Mouse (Mus musculus) small intestine, adult 10 weeks (tissue): ENCODE results near the gene Syp. TPM values are rescaled to one million over a fixed set of nuclear protein-coding genes. Genes with fewer than 3 reads are reported as not detected.

ENCODE experiments used
- polyA plus RNA-seq: library from polyadenylated mRNA; stranded (reverse); fragments of 350-450 nt; fragmentation: Illumina TruSeq; extraction: RNeasy Lipid Tissue Mini Kit (QIAGEN cat#74804); gene quantifications from one replicate; pipeline ENCODE4 v1.2.3, GENCODE M21; 2014; ENCODE audit warnings: low replicate concordance

Syp gene
- 0.63 TPM for polyA plus RNA-seq

GRCm38 (mm10) chrX:7638401-7639091 is at the start of gene Syp:
Gene Syp (plus strand): TSS chrX:7638471.

DNA sequence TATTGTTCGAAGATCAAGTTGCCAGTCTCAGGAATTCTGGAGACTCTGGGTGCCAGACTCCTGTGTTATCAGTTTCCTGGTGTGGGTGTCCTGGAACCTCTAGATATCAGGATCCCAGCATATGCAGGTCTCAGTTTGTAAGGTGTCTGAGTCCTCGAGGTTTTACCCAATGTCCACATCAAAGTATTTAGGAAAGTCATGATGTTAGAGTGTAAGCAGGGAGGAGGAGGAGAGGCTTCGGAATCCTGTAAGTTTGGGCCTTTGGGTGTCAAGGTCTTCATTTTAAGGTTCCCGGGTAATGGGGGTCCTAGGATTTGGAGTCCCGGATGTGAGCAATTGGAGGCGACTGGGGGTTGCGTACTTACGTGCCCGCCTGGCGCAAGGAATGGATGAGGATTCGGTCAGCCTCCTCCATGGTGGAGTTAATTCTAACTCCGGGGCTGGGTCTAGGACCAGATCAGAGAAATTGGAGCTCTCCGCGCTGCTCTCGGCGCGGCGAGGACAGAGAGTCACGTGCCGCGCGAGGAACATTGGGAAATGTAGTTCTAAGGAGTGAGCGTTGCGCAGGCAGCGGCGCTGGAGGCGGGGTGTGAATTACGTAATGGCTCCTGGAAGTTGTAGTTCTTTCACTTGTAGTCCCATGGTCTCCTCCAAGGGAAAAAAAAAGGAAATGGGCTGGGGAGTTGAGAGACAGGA is 33.2 kb upstream of the Syp start, which contains the start of gene Ccdc22:
TSS of gene Ccdc22 (minus strand) at position 639 of the 696 bp plus-strand sequence.

GRCm38 (mm10) chrX:7606783-7607182 is 31.5 kb upstream of the Syp start, which contains the start of gene Cacna1f:
Gene Cacna1f (plus strand): TSS chrX:7607083.

DNA sequence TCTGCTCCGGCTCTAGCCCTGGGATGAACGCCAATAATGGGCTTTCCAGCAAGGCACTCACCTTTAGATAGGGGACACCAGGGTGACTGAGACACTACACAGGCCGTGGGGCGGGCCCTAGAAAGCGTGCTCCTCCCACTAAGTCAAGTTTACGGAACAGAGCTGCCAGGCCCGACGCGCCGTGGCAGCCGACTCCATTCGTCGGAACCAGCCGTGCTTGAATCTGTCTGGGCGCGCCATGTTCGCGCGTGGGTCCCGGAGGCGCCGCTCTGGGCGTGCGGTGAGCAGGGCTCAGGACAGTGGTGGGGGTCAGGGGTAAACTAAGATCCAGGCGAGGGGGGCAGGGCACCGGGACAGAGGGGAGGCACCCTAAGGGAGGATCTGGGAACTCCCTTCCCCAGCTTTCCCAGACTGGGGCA is 19.0 kb downstream of the Syp start, which contains the start of gene Prickle3:
TSS of gene Prickle3 (plus strand) at position 40 of the 419 bp plus-strand sequence.

DNA sequence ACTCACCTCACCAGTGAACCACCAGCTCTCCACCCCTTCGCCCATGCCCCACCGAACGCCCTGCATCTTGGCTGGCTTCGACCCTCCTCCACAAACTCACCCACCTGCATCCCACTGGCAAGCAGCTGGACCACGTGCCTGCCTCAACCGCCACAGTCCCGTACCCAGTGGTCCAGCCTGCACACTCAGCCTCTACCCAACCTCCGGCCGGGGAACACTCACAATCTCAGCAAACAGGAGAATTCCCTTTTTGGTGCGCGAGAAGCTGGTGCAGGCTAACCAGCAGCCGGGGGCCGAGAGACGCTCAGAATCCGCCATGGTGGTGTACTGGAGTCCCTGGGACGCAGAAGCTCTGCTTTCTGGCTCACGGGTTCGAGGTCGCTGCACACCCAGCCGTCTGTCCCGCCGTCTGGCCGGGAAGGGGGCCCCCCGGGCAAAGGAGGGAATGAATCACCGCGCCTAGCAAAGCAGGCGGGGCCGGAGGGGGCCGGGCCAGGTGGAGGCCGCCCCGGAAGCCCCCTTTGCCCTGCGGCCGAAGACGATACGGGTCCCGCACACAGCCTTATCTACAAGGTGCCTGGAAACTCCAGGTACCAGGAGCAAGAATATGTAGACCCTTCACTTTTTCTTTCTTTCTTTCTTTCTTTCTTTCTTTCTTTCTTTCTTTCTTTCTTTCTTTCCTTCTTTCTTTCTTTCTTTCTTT is 32.8 kb downstream of the Syp start, which contains the start of gene Plp2:
TSS of gene Plp2 (minus strand) at position 470 of the 703 bp plus-strand sequence.

GRCm38 (mm10) chrX:7680864-7681263 is 42.6 kb downstream of the Syp start, which contains the start of gene Magix:
Gene Magix (minus strand): TSS chrX:7681251.

GRCm38 (mm10) chrX:7696954-7697381 is 58.7 kb downstream of the Syp start, which contains the start of gene Gpkow:
Gene Gpkow (plus strand): TSS chrX:7697131.

Other genes starting within 250 kb of the Syp start
- gene Foxp3, start 64.8 kb upstream of the Syp start, polyA plus RNA-seq: not detected
- gene Ppp1r3f, start 64.2 kb upstream of the Syp start, polyA plus RNA-seq: not detected
- 1.1 TPM for gene Ccdc22, start 33.0 kb upstream of the Syp start, polyA plus RNA-seq
- gene Cacna1f, start 31.4 kb upstream of the Syp start, polyA plus RNA-seq: not detected
- 7.6 TPM for gene Prickle3, start 18.8 kb downstream of the Syp start, polyA plus RNA-seq
- 26.2 TPM for gene Plp2, start 32.9 kb downstream of the Syp start, polyA plus RNA-seq
- gene Magix, start 42.8 kb downstream of the Syp start, polyA plus RNA-seq: 0.33 TPM
- gene Gpkow, start 58.7 kb downstream of the Syp start, polyA plus RNA-seq: 33.0 TPM
- gene Wdr45, start 75.9 kb downstream of the Syp start, polyA plus RNA-seq: 3.8 TPM
- gene Gm45208, start 83.8 kb downstream of the Syp start, polyA plus RNA-seq: not detected
- 12.1 TPM for gene Praf2, start 90.0 kb downstream of the Syp start, polyA plus RNA-seq
- 4.6 TPM for gene Ccdc120, start 112.4 kb downstream of the Syp start, polyA plus RNA-seq
- gene Tfe3, start 124.1 kb downstream of the Syp start, polyA plus RNA-seq: 3.7 TPM
- 21.4 TPM for gene Gripap1, start 151.3 kb downstream of the Syp start, polyA plus RNA-seq
- 0.89 TPM for gene Kcnd1, start 183.8 kb downstream of the Syp start, polyA plus RNA-seq
- gene Otud5, start 202.9 kb downstream of the Syp start, polyA plus RNA-seq: 26.6 TPM
- 3.7 TPM for gene Pim2, start 239.8 kb downstream of the Syp start, polyA plus RNA-seq
- gene Slc35a2, start 245.6 kb downstream of the Syp start, polyA plus RNA-seq: 6.4 TPM